Comparison of ENCODE assay signal across 10 mouse cellular contexts in the genomic region with DNA sequence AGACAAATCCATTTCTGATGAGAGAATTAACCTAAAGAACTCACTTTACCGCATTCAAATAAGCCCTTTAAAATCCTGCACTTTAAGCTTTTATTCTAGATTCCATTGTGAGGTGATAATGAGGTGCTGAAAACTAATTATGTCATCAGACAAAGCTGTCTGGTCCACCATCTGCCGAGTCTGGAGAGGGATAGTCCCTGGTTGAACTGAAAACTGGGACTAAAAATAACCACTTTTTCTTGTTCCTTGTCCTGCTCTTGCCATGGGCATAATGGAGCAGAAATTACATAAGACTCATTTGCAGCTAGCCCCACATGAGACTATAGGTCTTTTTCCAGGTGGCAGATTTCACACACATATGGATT.
A peak's percentile ranks its signal among the peaks of the same experiment; 100 is the strongest.
DNase-seq lines count a peak whose midpoint lies in the region; ATAC-seq lines count a peak whose summit lies in the region.
"Had no signal": no experiment of that assay in that cellular context is flagged by ENCODE, and none has a peak within 500 bp of the region (broad histone marks: within the 10 kb centered on the region; RNA-seq: fewer than 3 reads in every experiment).

No protein-coding gene starts in this region.

- intact Hi-C loops in left cerebral cortex, postnatal 14 days (cut with DNase I), result no loop called here

- peak; percentile 3 to 25 for DNase-seq in cerebellum, adult 18-20 months
- no peak for DNase-seq in cerebellum, postnatal 4 days (ENCODE audit: low spot score in 2 of 2)
- peak; percentile 87 for DNase-seq in brain, adult 2 months (ENCODE audit: low read depth, low spot score)
- peak; percentile 55 to 85 for DNase-seq in frontal cortex, postnatal 36 days (ENCODE audit: low spot score in 2 of 2)
- peak; percentile 49 to 54 for DNase-seq in left cerebral cortex, postnatal 14 days (ENCODE audit: low spot score in 2 of 2)
- no peak for DNase-seq in thymus, postnatal 25 days
- DNase-seq in ovary, postnatal 10 days (ENCODE audit: low spot score), result no peak
- DNase-seq: heart, adult 18-20 months; lung, postnatal 10 days had no signal

- no peak for ATAC-seq in erythroid progenitor cell, adult 5-6 weeks (replicated peaks; ENCODE audit: low FRiP score, poor library complexity, severe bottlenecking)

Comparison
In these comparisons a context has a peak if more than half of its experiments do, and no peak if none do; other contexts are left out.
1. DNase-seq: peak in cerebellum, adult 18-20 months (2 of 2), brain, adult 2 months (single experiment), frontal cortex, postnatal 36 days (2 of 2) and left cerebral cortex, postnatal 14 days (2 of 2); none in cerebellum, postnatal 4 days (0 of 2), thymus, postnatal 25 days (single experiment) and ovary, postnatal 10 days (single experiment).